Mouse (Mus musculus) heart, embryonic 16.5 days (tissue): Measurements from ENCODE around the gene Wwp2. TPM values are rescaled to one million over a fixed set of nuclear protein-coding genes. Genes with fewer than 3 reads are reported as not detected.

Experiments
- ATAC-seq: fragments of 200-750 bp; cut with Nextera tagmentation; replicated peaks from 2 replicates; pipeline ENCODE4 v1.8.0; 2017; ENCODE audit warnings: moderate number of reproducible peaks; ENCODE audit not compliant: insufficient read depth, low FRiP score; ENCODE audit errors: extremely low read depth
- H3K27ac ChIP-seq: fragments of 300-500 bp; sonication (generic); 2 replicates; pipeline ENCODE4 v1.5.1; 2014; ENCODE audit warnings: mild to moderate bottlenecking, low read length, control low read depth, moderate library complexity
- H3K27me3 ChIP-seq: fragments of 300-500 bp; sonication (generic); 2 replicates; pipeline ENCODE4 v1.6.1; 2014; ENCODE audit warnings: low read length, mixed read lengths; ENCODE audit not compliant: control insufficient read depth, insufficient read depth
- H3K36me3 ChIP-seq: fragments of 300-500 bp; sonication (generic); 2 replicates; pipeline ENCODE4 v1.6.1; 2014; ENCODE audit not compliant: control insufficient read depth, insufficient read depth
- H3K4me1 ChIP-seq: fragments of 300-500 bp; sonication (generic); 2 replicates; pipeline ENCODE4 v1.6.1; 2014; ENCODE audit warnings: low read length, mixed read lengths; ENCODE audit not compliant: control insufficient read depth, insufficient read depth
- H3K4me2 ChIP-seq: fragments of 300-500 bp; sonication (generic); 2 replicates; pipeline ENCODE4 v1.6.1; 2014; ENCODE audit warnings: low read depth, mild to moderate bottlenecking, control low read depth, low read length
- H3K4me3 ChIP-seq: fragments of 300-500 bp; sonication (generic); 2 replicates; pipeline ENCODE4 v1.5.1; 2014; ENCODE audit warnings: mild to moderate bottlenecking, control low read depth, low read length
- H3K9ac ChIP-seq: fragments of 300-500 bp; sonication (generic); 2 replicates; pipeline ENCODE4 v1.6.1; 2014; ENCODE audit warnings: low read length, control low read depth
- H3K9me3 ChIP-seq: fragments of 300-500 bp; sonication (generic); replicated peaks from 2 replicates; pipeline ENCODE4 v1.6.1; 2016; ENCODE audit warnings: low read length; ENCODE audit not compliant: control insufficient read depth
- WGBS: fragments of 180-500 bp; shearing (Covaris S2); extraction: QIAGEN DNeasy Blood & Tissue Kit; methylation state at CpG from one replicate; pipeline ENCODE4 v1.1.7; 2014; 5-methylcytosine and 5-hydroxymethylcytosine counted together
- polyA plus RNA-seq: library from polyadenylated mRNA; unstranded; fragments of >200 nt; fragmentation: Nextera tagmentation; extraction: Ambion mirVana; gene quantifications from 2 replicates; pipeline ENCODE4 v1.2.1, GENCODE M21; 2015

The Wwp2 gene
- polyA plus RNA-seq, 1 experiment from 2014 or later, result 31.4 TPM

GRCm38 (mm10) chr8:107399495-107399894, 36.7 kb upstream of the Wwp2 start:
- Histone ChIP-seq H3K27ac (no peak overlapping the region), H3K9ac (no peak overlapping the region)
- no peak for ATAC-seq

DNA sequence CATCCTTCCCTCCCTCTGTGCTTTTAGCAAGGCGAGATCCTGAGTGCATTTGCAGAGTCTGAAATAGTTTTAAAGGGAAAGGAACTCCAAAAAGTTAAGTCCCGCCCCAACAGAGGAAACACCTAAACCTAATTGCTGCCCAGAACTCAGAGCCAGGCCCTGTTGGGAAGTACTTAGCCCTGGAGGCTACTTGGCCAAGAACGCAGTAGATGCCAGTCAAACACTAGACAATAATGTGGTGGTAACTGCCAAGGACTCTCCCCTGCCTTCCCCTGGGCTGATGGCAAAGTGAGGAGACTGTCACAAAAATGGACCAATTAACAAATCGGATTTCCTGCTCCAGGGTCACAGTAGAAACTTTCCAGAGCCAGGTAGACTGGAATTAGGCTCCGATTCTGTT, 34.3 kb upstream of the Wwp2 start:
- Histone ChIP-seq H3K4me3 (no peak overlapping the region), H3K27me3 (no peaks in the 10 kb centered on the region), H3K9me3 (no peaks in the 10 kb centered on the region), H3K36me3 (no peaks in the 10 kb centered on the region), H3K27ac (no peak overlapping the region), H3K4me1 (peaks cover 10% of the 10 kb centered on the region), H3K9ac (no peak overlapping the region), H3K4me2 (no peak overlapping the region)
- no peak for ATAC-seq
- WGBS, result 78% methylated on average over 5 of the region's 5 CpGs

More at GRCm38 (mm10) chr8:107399495-107399894, 36.7 kb upstream of the Wwp2 start:
- Histone ChIP-seq H3K4me2 (no peak overlapping the region), H3K27me3 (no peaks in the 10 kb centered on the region), H3K4me3 (no peak overlapping the region), H3K4me1 (peaks cover 10% of the 10 kb centered on the region), H3K9me3 (no peaks in the 10 kb centered on the region), H3K36me3 (no peaks in the 10 kb centered on the region)
- WGBS, result 37% methylated on average over 9 of the region's 9 CpGs

- H3K9ac ChIP-seq, result peak within 1 kb of the TSS; percentile 58
- WGBS, result 14% methylated on average over 22 of the region's 22 CpGs
- peaks cover 10% of the 10 kb centered on the region for H3K4me1 ChIP-seq
- H3K27me3 ChIP-seq, result no peaks in the 10 kb centered on the region
- peak within 1 kb of the TSS; percentile 55 for H3K4me3 ChIP-seq
- peak; percentile 95 for ATAC-seq
- H3K4me2 ChIP-seq, result peak within 1 kb of the TSS; percentile 77
- no peaks in the 10 kb centered on the region for H3K36me3 ChIP-seq
- no peaks in the 10 kb centered on the region for H3K9me3 ChIP-seq
- H3K27ac ChIP-seq, result peak within 1 kb of the TSS; percentile 43
Observed at GRCm38 (mm10) chr8:107403038-107403781, 33.0 kb upstream of the Wwp2 start, which contains the start of gene Nqo1. Gene Nqo1 (minus strand): TSS chr8:107403206.

DNA sequence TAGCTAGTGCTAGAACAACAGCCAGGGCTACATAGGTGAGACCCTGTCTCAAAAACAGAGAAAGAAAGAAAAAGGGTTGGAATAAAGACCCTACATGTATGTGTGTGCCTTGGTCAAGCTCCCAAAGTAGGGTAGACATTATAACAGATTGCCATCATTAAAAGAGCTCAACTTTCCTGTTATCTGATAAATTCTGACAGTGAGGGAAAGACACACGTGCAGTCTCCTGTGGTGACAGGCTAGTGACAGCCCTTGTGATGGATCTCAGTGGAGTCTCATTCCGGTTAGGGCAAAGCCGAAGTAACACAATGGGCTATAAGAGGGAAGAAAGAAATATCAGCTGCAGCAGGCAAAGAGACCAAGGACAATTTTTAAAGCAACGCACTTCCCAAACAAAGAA, 32.1 kb upstream of the Wwp2 start:
- peaks cover 10% of the 10 kb centered on the region for H3K4me1 ChIP-seq
- H3K4me3 ChIP-seq, result no peak overlapping the region
- no peak overlapping the region for H3K4me2 ChIP-seq
- no peak for ATAC-seq
- H3K27ac ChIP-seq, result no peak overlapping the region
- no peaks in the 10 kb centered on the region for H3K9me3 ChIP-seq
- 52% methylated on average over 4 of the region's 4 CpGs for whole genome bisulfite sequencing
- H3K9ac ChIP-seq, result no peak overlapping the region
- 0 out of 2 replicates have a peak, but pooled peaks cover 2% of the 10 kb centered on the region for H3K36me3 ChIP-seq
- no peaks in the 10 kb centered on the region for H3K27me3 ChIP-seq

DNA sequence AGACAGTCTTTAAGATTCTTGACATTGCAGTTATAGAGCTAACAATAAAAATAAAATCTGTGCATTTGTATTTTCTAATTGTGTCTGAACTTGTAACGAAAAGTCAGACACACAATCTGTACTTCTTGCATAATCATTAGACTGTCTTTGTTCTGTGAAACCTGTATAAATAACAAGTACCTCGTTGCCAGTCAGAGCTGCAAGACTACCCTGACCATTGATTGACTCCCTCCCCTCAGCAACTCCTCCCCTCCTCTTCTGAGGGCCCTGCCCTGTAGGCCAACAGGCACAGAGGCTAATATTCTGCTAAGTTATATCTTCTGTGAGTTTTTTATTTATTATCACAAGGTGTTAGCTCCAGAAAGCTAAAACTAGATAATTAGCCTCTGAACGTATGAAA, 30.2 kb upstream of the Wwp2 start:
- no peak for ATAC-seq
- 56% methylated on average over 3 of the region's 3 CpGs for WGBS
- H3K27me3 ChIP-seq, result no peaks in the 10 kb centered on the region

DNA sequence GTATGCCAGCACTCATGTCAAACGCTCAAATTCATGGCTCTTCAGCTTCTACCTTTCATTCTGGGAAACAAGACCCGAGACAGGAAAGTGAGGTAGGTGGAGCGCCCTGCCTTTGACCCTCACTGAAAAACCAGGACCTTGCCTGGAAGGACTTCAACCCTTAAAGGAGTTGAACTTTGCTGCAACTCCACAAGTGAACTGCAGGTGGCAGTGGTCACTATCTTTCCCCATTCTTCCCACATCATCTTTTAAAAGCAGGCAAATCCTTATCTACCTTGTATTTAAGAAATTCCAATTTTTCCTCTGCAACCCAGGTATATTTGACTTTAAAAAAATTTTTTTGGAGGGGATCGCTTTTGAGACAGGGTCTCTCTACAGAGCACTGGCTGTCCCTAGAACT, 24.8 kb upstream of the Wwp2 start:
- no peak overlapping the region for H3K27ac ChIP-seq
- 52% methylated on average over 4 of the region's 4 CpGs for WGBS
- H3K36me3 ChIP-seq, result peaks cover 58% of the 10 kb centered on the region
- H3K4me3 ChIP-seq, result no peak overlapping the region
- no peaks in the 10 kb centered on the region for H3K27me3 ChIP-seq
- no peak overlapping the region for H3K9ac ChIP-seq
- no peak overlapping the region for H3K4me2 ChIP-seq
- H3K4me1 ChIP-seq, result no peaks in the 10 kb centered on the region
- H3K9me3 ChIP-seq, result no peaks in the 10 kb centered on the region
- no peak for ATAC-seq

More for the DNA sequence above, 30.2 kb upstream of the Wwp2 start:
- Histone ChIP-seq H3K9me3 (no peaks in the 10 kb centered on the region), H3K27ac (no peak overlapping the region), H3K4me2 (no peak overlapping the region), H3K9ac (no peak overlapping the region), H3K4me1 (peaks cover 10% of the 10 kb centered on the region), H3K4me3 (no peak overlapping the region), H3K36me3 (peaks cover 16% of the 10 kb centered on the region)

GRCm38 (mm10) chr8:107412552-107412951, 23.6 kb upstream of the Wwp2 start:
- H3K27me3 ChIP-seq, result no peaks in the 10 kb centered on the region
- peaks cover 63% of the 10 kb centered on the region for H3K36me3 ChIP-seq
- H3K4me1 ChIP-seq, result no peaks in the 10 kb centered on the region
- H3K4me3 ChIP-seq, result no peak overlapping the region
- no peak for ATAC-seq
- no peak overlapping the region for H3K4me2 ChIP-seq
- H3K9me3 ChIP-seq, result no peaks in the 10 kb centered on the region
- WGBS, result 85% methylated on average over 8 of the region's 8 CpGs
- no peak overlapping the region for H3K9ac ChIP-seq
- no peak overlapping the region for H3K27ac ChIP-seq

- Histone ChIP-seq H3K27me3 (no peaks in the 10 kb centered on the region), H3K27ac (no peak overlapping the region), H3K4me2 (no peak overlapping the region), H3K36me3 (peaks cover 70% of the 10 kb centered on the region), H3K9me3 (no peaks in the 10 kb centered on the region), H3K4me3 (no peak overlapping the region), H3K9ac (no peak overlapping the region), H3K4me1 (no peaks in the 10 kb centered on the region)
- ATAC-seq, result no peak
- 88% methylated on average over 10 of the region's 10 CpGs for WGBS
Observed at GRCm38 (mm10) chr8:107413881-107414280, 22.3 kb upstream of the Wwp2 start.

DNA sequence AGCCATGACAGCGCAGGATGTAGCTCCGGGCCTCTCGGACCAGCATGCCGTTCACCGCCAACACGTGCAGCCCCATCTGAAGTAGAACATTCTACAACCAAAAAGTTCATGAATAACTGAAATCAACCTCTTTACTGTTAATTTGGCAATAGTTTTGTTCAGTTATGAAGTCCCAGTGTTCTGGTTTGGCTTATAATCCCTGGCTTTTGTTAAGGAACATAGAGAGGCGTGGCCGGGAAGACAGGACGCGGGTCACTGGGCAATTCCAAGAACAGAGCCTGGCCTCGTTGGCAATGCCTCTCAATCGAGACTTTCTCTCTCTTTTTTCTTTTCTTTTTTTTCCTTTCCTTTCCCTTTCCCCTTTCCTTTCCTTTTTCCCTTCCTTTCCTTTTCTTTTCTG, 19.2 kb upstream of the Wwp2 start:
- H3K4me3 ChIP-seq, result no peak overlapping the region
- H3K27me3 ChIP-seq, result no peaks in the 10 kb centered on the region
- WGBS, result 91% methylated on average over 12 of the region's 12 CpGs
- no peak for ATAC-seq
- no peaks in the 10 kb centered on the region for H3K4me1 ChIP-seq
- H3K4me2 ChIP-seq, result no peak overlapping the region
- no peaks in the 10 kb centered on the region for H3K9me3 ChIP-seq
- no peak overlapping the region for H3K9ac ChIP-seq
- H3K36me3 ChIP-seq, result peaks cover 60% of the 10 kb centered on the region
- H3K27ac ChIP-seq, result no peak overlapping the region
